Comparison of ENCODE assay signal across 8 mouse cellular contexts in the genomic region with DNA sequence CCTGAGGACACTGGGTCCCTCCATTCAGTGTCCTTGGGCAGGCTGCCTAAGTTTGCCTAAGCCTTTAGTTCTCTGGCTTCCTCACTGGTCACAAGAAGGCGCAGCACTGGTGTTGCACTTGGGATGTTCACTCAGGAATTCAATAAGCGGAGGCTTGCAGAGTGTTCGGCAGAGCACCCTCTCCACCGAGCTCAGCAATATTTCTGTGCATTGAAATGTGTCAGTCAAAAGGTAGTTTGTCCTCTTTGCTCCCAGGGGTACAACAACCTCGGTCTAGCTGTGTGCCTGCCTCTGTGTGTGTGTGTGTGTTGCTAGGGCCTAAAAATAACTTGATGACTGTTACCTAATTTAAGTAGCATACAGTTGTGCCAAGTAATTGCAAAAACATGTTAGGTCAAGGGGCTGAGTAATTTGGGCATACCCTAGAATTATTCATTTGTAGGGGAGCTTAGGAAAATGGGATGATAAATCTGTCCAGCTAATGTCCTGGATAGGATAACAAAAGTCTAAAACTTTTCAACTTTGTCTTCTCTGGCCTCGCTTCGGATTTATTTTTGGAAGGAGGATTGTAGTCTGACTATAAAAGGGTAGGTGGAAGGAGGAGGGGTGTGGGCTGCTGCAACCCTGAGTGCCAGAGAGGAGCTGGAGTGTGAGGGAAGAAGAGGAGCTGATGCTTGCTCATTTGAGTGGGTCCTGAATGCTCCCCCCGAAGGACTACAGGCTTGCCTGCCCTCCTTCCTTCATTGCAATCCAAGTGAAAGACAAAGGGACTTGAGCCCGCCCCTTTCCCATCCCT. TPM values are rescaled to one million over a fixed set of nuclear protein-coding genes. Genes with fewer than 3 reads are reported as not detected.
A peak's percentile ranks its signal among the peaks of the same experiment; 100 is the strongest.
DNase-seq lines count a peak whose midpoint lies in the region; ATAC-seq and TF ChIP-seq lines count a peak whose summit lies in the region.

No protein-coding gene starts in this region.

- H3K36me3 ChIP-seq in liver, adult 2 months (ENCODE audit: control insufficient read depth, insufficient read depth, low read length) = no peaks in the 10 kb centered on the region; the same call in 1 of the 2 replicates
- peaks cover 7% of the 10 kb centered on the region; the same call in 1 of the 2 replicates for H3K36me3 ChIP-seq in heart, postnatal 0 days (replicated peaks; ENCODE audit: control insufficient read depth, insufficient read depth, low read length)
- H3K36me3 ChIP-seq in myocyte (ENCODE audit: control insufficient read depth, insufficient read depth) = peaks cover 31% of the 10 kb centered on the region

- no peak for TF ChIP-seq EP300 in heart, postnatal 0 days (IDR thresholded peaks at IDR 0.05; ENCODE audit: low read depth)

- TF ChIP-seq CTCF in liver, adult 2 months (IDR thresholded peaks at IDR 0.05; ENCODE audit: low read depth, low read length) = no peak
- no peak for TF ChIP-seq CTCF in heart, postnatal 0 days (IDR thresholded peaks at IDR 0.05; ENCODE audit: low read depth)

- H3K79me2 ChIP-seq in liver, adult 2 months (ENCODE audit: control insufficient read depth, insufficient read depth, low read length) = peaks cover 36% of the 10 kb centered on the region
- H3K79me2 ChIP-seq in myocyte (ENCODE audit: control insufficient read depth, insufficient read depth) = peaks cover 100% of the 10 kb centered on the region

- no peak for TF ChIP-seq POLR2A in liver, adult 2 months (IDR thresholded peaks at IDR 0.05; ENCODE audit: extremely low read depth, insufficient read depth, low read length)
- no peak for TF ChIP-seq POLR2A in myocyte (IDR thresholded peaks at IDR 0.05; ENCODE audit: insufficient read length, low read depth)

- DNase-seq in liver, adult 2 months (ENCODE audit: extremely low read depth, low read depth, low spot score) = peak; percentile 57
- DNase-seq in liver = no peak
- DNase-seq in brain, adult 2 months (ENCODE audit: low read depth, low spot score) = peak; percentile 53
- peak; percentile 89 for DNase-seq in heart, postnatal 0 days (ENCODE audit: low spot score)
- DNase-seq in layer of hippocampus, adult 9-11 months = no peak
- DNase-seq in frontal cortex, postnatal 36 days (ENCODE audit: low spot score in 2 of 2) = no peak
- DNase-seq in spleen, postnatal 36 days (ENCODE audit: low spot score in 2 of 2) = no peak

- H3K27me3 ChIP-seq in liver, adult 2 months (ENCODE audit: control insufficient read depth, insufficient read depth, low read length) = no peaks in the 10 kb centered on the region
- no peaks in the 10 kb centered on the region for H3K27me3 ChIP-seq in heart, postnatal 0 days (ENCODE audit: control insufficient read depth, insufficient read depth, low read length)
- no peaks in the 10 kb centered on the region for H3K27me3 ChIP-seq in myocyte (ENCODE audit: control insufficient read depth, insufficient read depth, insufficient read length)

- no peak overlapping the region for H3K9ac ChIP-seq in liver, adult 2 months (ENCODE audit: low read depth, low read length)
- H3K9ac ChIP-seq in heart, postnatal 0 days (replicated peaks; ENCODE audit: low read depth, low read length) = peak overlapping the region; percentile 58; the same call in 1 of the 2 replicates

- no peak overlapping the region for H3ac ChIP-seq in myocyte (ENCODE audit: control insufficient read depth, insufficient read length)

- H3K27ac ChIP-seq in liver, adult 2 months (replicated peaks; ENCODE audit: insufficient read depth, low read depth, low read length) = no peak overlapping the region
- peak overlapping the region; percentile 98 for H3K27ac ChIP-seq in heart, postnatal 0 days (ENCODE audit: low read depth)

- peak; percentile 90 for ATAC-seq in heart, postnatal 0 days (ENCODE audit: insufficient read depth, low read depth)

- peaks cover 3% of the 10 kb centered on the region for H3K4me1 ChIP-seq in liver, adult 2 months (ENCODE audit: control insufficient read depth, insufficient read depth, low read length)
- peaks cover 24% of the 10 kb centered on the region; the same call in 1 of the 2 replicates for H3K4me1 ChIP-seq in heart, postnatal 0 days (ENCODE audit: control insufficient read depth, insufficient read depth)

- no peak overlapping the region for H3K4me3 ChIP-seq in liver, adult 2 months (ENCODE audit: insufficient read depth, low read depth, low read length)
- peak overlapping the region; percentile 24; the same call in 1 of the 2 replicates for H3K4me3 ChIP-seq in heart, postnatal 0 days (ENCODE audit: low read depth, low read length)
- no peak overlapping the region for H3K4me3 ChIP-seq in myocyte

- H3K9me3 ChIP-seq in heart, postnatal 0 days (replicated peaks; ENCODE audit: control insufficient read depth, low read length) = no peaks in the 10 kb centered on the region

- WGBS in liver, adult 2 months = 57% methylated on average over 9 of the region's 9 CpGs
- 31% methylated on average over 9 of the region's 9 CpGs for WGBS in heart, postnatal 0 days

- H3K4me2 ChIP-seq in heart, postnatal 0 days (ENCODE audit: low read depth, low read length) = peak overlapping the region; percentile 53
- H3K4me2 ChIP-seq in myocyte (ENCODE audit: low read depth) = peak overlapping the region; percentile 66

TF ChIP-seq in myocyte, 11 proteins besides CTCF, POLR2A, EP300 and RAD21:
- TF ChIP-seq REST (IDR thresholded peaks at IDR 0.05; ENCODE audit: insufficient read depth, insufficient read length) = no peak
- TF ChIP-seq TCF3 (IDR thresholded peaks at IDR 0.05; ENCODE audit: insufficient read length, low read depth) = no peak
- TF ChIP-seq USF1 (IDR thresholded peaks at IDR 0.05; ENCODE audit: low read depth) = no peak
- TF ChIP-seq MYOD1 (IDR thresholded peaks at IDR 0.05; ENCODE audit: control insufficient read depth in 1 of 3, insufficient read length in 2 of 3, low read depth in 2 of 3) = no peak
- TF ChIP-seq CEBPB (IDR thresholded peaks at IDR 0.05; ENCODE audit: insufficient read depth, poor library complexity, severe bottlenecking) = no peak; the same call in 1 of the 2 replicates
- no peak for TF ChIP-seq MYOG (IDR thresholded peaks at IDR 0.05; ENCODE audit: control insufficient read depth in 1 of 3, insufficient read depth in 1 of 3, insufficient read length in 2 of 3, low read depth in 2 of 3)
- no peak for TF ChIP-seq SRF (IDR thresholded peaks at IDR 0.05; ENCODE audit: control insufficient read depth, insufficient read length, low read depth)
- TF ChIP-seq TCF12 (IDR thresholded peaks at IDR 0.05; ENCODE audit: insufficient read depth, poor library complexity, severe bottlenecking) = no peak
- no peak for TF ChIP-seq MAX (IDR thresholded peaks at IDR 0.05; ENCODE audit: low read depth)
- no peak for TF ChIP-seq E2F4 (IDR thresholded peaks at IDR 0.05; ENCODE audit: insufficient read depth)
- TF ChIP-seq POLR2AphosphoS2 (IDR thresholded peaks at IDR 0.05; ENCODE audit: insufficient read length, low read depth) = no peak
TF ChIP-seq in myocyte: peak in this region for 0.

RNA-seq across cellular contexts. Expression of gene 1700056E22Rik, which starts 7.9 kb away (rescaled TPM):
- 0.27 and 0.28 TPM in 2 replicates for total RNA-seq in liver, adult 2 months (2014; rRNA removed)
- polyA plus RNA-seq in liver, adult 2 months (2012; rRNA removed) = 0.83 and 0.99 TPM in 2 replicates
- total RNA-seq in heart, postnatal 0 days (2014; rRNA removed; ENCODE audit: low replicate concordance) = not detected in 2 replicates
- 2.2 and 3.0 TPM in 2 replicates for polyA plus RNA-seq in heart, postnatal 0 days (2015; fragmentation: Nextera tagmentation; extraction: Ambion mirVana)
- polyA plus RNA-seq in myocyte (2012; fragmentation: generic; extraction: Trizol) = 3.2 TPM

RNA-seq across cellular contexts. Expression of gene Dusp10, which starts 28.9 kb away (rescaled TPM):
- total RNA-seq in liver, adult 2 months (2014; rRNA removed) = 2.1 and 3.0 TPM in 2 replicates
- 4.5 and 6.5 TPM in 2 replicates for polyA plus RNA-seq in liver, adult 2 months (2012; rRNA removed)
- 13.4 and 31.1 TPM in 2 replicates for total RNA-seq in heart, postnatal 0 days (2014; rRNA removed; ENCODE audit: low replicate concordance)
- 7.7 and 8.6 TPM in 2 replicates for polyA plus RNA-seq in heart, postnatal 0 days (2015; fragmentation: Nextera tagmentation; extraction: Ambion mirVana)
- polyA plus RNA-seq in myocyte (2012; fragmentation: generic; extraction: Trizol) = 14.6 TPM

Comparison
In these comparisons a context has a peak if more than half of its experiments do, and no peak if none do; other contexts are left out.
1. DNase-seq: peak in liver, adult 2 months (single experiment), brain, adult 2 months (single experiment) and heart, postnatal 0 days (single experiment); none in liver (single experiment), layer of hippocampus, adult 9-11 months (single experiment), frontal cortex, postnatal 36 days (0 of 2) and spleen, postnatal 36 days (0 of 2).